Comparison of ENCODE assay signal across 8 mouse cellular contexts in genomic region chr8:10043842-10044510, GRCm38 (mm10). TPM values are rescaled to one million over a fixed set of nuclear protein-coding genes. Genes with fewer than 3 reads are reported as not detected.
DNase-seq lines count a peak whose midpoint lies in the region; TF ChIP-seq lines count a peak whose summit lies in the region.

No protein-coding gene starts in this region.

- H3K27ac ChIP-seq in left cerebral cortex, adult 2 months = no peak overlapping the region

- peak; percentile 25 for DNase-seq in heart, adult 11 months
- no peak for DNase-seq in heart, postnatal 25 days (ENCODE audit: low spot score)
- peak; percentile 11 for DNase-seq in urinary bladder, postnatal 25 days (ENCODE audit: low spot score)
- no peak for DNase-seq in urinary bladder, postnatal 4 days (ENCODE audit: low spot score in 2 of 2)
- DNase-seq in frontal cortex, postnatal 10 days (ENCODE audit: low spot score in 2 of 2) = peak; percentile 16 to 54
- DNase-seq in left cerebral cortex, adult 2 months (ENCODE audit: extremely low spot score in 1 of 2, low spot score in 2 of 2) = peak; percentile 49 to 66
- peak; percentile 65 for DNase-seq in retina, postnatal 1 day
- DNase-seq in MN1 (ENCODE audit: low spot score) = no peak

- intact Hi-C loops in heart, postnatal 25 days (cut with DNase I) = loop anchor here (2.0 to 10.0 kb wide), 3 partner anchors 191 to 359 kb away; no protein-coding TSS in a partner anchor
- intact Hi-C loops in left cerebral cortex, adult 2 months (cut with DNase I) = loop anchor here (2.0 to 5.0 kb wide), 3 partner anchors 188 to 359 kb away; no protein-coding TSS in a partner anchor

- TF ChIP-seq CTCF in left cerebral cortex, adult 2 months (IDR thresholded peaks at IDR 0.05) = peak; percentile 72

- H3K4me3 ChIP-seq in left cerebral cortex, adult 2 months = no peak overlapping the region

RNA-seq across cellular contexts. Expression of gene Tnfsf13b, which starts 37.7 kb away (rescaled TPM):
- total RNA-seq in heart, postnatal 25 days (2021) = 1 to 10 TPM; 4.2 to 4.4 TPM
- total RNA-seq in left cerebral cortex, adult 2 months (2021) = 1 to 10 TPM; 2.0 to 3.4 TPM

Comparison
In these comparisons a context has a peak if more than half of its experiments do, and no peak if none do; other contexts are left out.
1. DNase-seq: peak in heart, adult 11 months (single experiment), urinary bladder, postnatal 25 days (single experiment), frontal cortex, postnatal 10 days (2 of 2), left cerebral cortex, adult 2 months (2 of 2) and retina, postnatal 1 day (single experiment); none in heart, postnatal 25 days (single experiment), urinary bladder, postnatal 4 days (0 of 2) and MN1 (single experiment).